Mouse (Mus musculus): ENCODE data around the gene Inafm2. TPM values are rescaled to one million over a fixed set of nuclear protein-coding genes. Genes with fewer than 3 reads are reported as not detected.

The Inafm2 gene
- 11.1 and 11.7 TPM in 2 replicates for polyA plus RNA-seq (2012; rRNA removed)

- peak; percentile 97 for DNase-seq (ENCODE audit: low read depth)
Observed at GRCm38 (mm10) chr2:118745232-118745884, at the start of gene Inafm2. Inafm2 (plus strand) TSS chr2:118745758.

GRCm38 (mm10) chr2:118696451-118697308 lies 48.9 kb upstream of the Inafm2 start:
- DNase-seq (ENCODE audit: low read depth), result no peak
- TF ChIP-seq POLR2A (IDR thresholded peaks at IDR 0.05; ENCODE audit: borderline replicate concordance, extremely low read depth, insufficient read depth, insufficient read length, poor library complexity, severe bottlenecking) (no peak), CTCF (IDR thresholded peaks at IDR 0.05; ENCODE audit: borderline replicate concordance, extremely low read depth, insufficient read depth, insufficient read length) (no peak)

More at GRCm38 (mm10) chr2:118745232-118745884, at the start of gene Inafm2:
- TF ChIP-seq CTCF (IDR thresholded peaks at IDR 0.05; ENCODE audit: borderline replicate concordance, extremely low read depth, insufficient read depth, insufficient read length), result no peak
- TF ChIP-seq POLR2A (IDR thresholded peaks at IDR 0.05; ENCODE audit: borderline replicate concordance, extremely low read depth, insufficient read depth, insufficient read length, poor library complexity, severe bottlenecking), result peak; percentile 84

GRCm38 (mm10) chr2:118697311-118697877 lies 48.2 kb upstream of the Inafm2 start:
- TF ChIP-seq CTCF (IDR thresholded peaks at IDR 0.05; ENCODE audit: borderline replicate concordance, extremely low read depth, insufficient read depth, insufficient read length) (no peak), POLR2A (IDR thresholded peaks at IDR 0.05; ENCODE audit: borderline replicate concordance, extremely low read depth, insufficient read depth, insufficient read length, poor library complexity, severe bottlenecking) (no peak)
- DNase-seq (ENCODE audit: low read depth), result no peak

- no peak for TF ChIP-seq POLR2A (IDR thresholded peaks at IDR 0.05; ENCODE audit: borderline replicate concordance, extremely low read depth, insufficient read depth, insufficient read length, poor library complexity, severe bottlenecking)
- TF ChIP-seq CTCF (IDR thresholded peaks at IDR 0.05; ENCODE audit: borderline replicate concordance, extremely low read depth, insufficient read depth, insufficient read length), result no peak
Observed at GRCm38 (mm10) chr2:118697955-118698354, 47.6 kb upstream of the Inafm2 start.

GRCm38 (mm10) chr2:118700179-118701062 lies 45.1 kb upstream of the Inafm2 start:
- DNase-seq (ENCODE audit: low read depth), result peak; percentile 74
- TF ChIP-seq POLR2A (IDR thresholded peaks at IDR 0.05; ENCODE audit: borderline replicate concordance, extremely low read depth, insufficient read depth, insufficient read length, poor library complexity, severe bottlenecking) (no peak), CTCF (IDR thresholded peaks at IDR 0.05; ENCODE audit: borderline replicate concordance, extremely low read depth, insufficient read depth, insufficient read length) (peak; percentile 91)

More at GRCm38 (mm10) chr2:118697955-118698354, 47.6 kb upstream of the Inafm2 start:
- no peak for DNase-seq (ENCODE audit: low read depth)

GRCm38 (mm10) chr2:118701161-118701560 lies 44.4 kb upstream of the Inafm2 start:
- DNase-seq (ENCODE audit: low read depth), result no peak
- no peak for TF ChIP-seq CTCF (IDR thresholded peaks at IDR 0.05; ENCODE audit: borderline replicate concordance, extremely low read depth, insufficient read depth, insufficient read length)

- DNase-seq (ENCODE audit: low read depth), result no peak
- no peak for TF ChIP-seq CTCF (IDR thresholded peaks at IDR 0.05; ENCODE audit: borderline replicate concordance, extremely low read depth, insufficient read depth, insufficient read length)
- TF ChIP-seq POLR2A (IDR thresholded peaks at IDR 0.05; ENCODE audit: borderline replicate concordance, extremely low read depth, insufficient read depth, insufficient read length, poor library complexity, severe bottlenecking), result no peak
Observed at GRCm38 (mm10) chr2:118701971-118702882, 43.3 kb upstream of the Inafm2 start.

GRCm38 (mm10) chr2:118702883-118703761 lies 42.4 kb upstream of the Inafm2 start:
- no peak for TF ChIP-seq POLR2A (IDR thresholded peaks at IDR 0.05; ENCODE audit: borderline replicate concordance, extremely low read depth, insufficient read depth, insufficient read length, poor library complexity, severe bottlenecking)
- TF ChIP-seq CTCF (IDR thresholded peaks at IDR 0.05; ENCODE audit: borderline replicate concordance, extremely low read depth, insufficient read depth, insufficient read length), result peak; percentile 18; the same call in 1 of the 2 replicates
- peak; percentile 45 for DNase-seq (ENCODE audit: low read depth)

All from brain, embryonic 14.5 days (tissue).